Mouse (Mus musculus) spleen, adult 2 months (tissue): ENCODE data around the gene 1520401A03Rik.

Source experiments
- CTCF ChIP-seq: fragments of 200-500 bp; IDR thresholded peaks from 2 replicates; pipeline ENCODE4 v1.5.1; 2011; ENCODE audit warnings: mild to moderate bottlenecking, inconsistent platforms; ENCODE audit not compliant: insufficient read depth, insufficient read length, insufficient replicate concordance; ENCODE audit errors: extremely low read depth
- POLR2A ChIP-seq: fragments of 200-500 bp; IDR thresholded peaks from 2 replicates; pipeline ENCODE4 v1.6.1; 2011; ENCODE audit warnings: low read depth, low read length, inconsistent platforms

GRCm38 (mm10) chr17:23726758-23727142, 4.2 kb upstream of the 1520401A03Rik start:
- TF ChIP-seq CTCF (no peak), POLR2A (no peak)
